Mouse (Mus musculus): ENCODE data around the gene Gm17409.

The Gm17409 gene

DNA sequence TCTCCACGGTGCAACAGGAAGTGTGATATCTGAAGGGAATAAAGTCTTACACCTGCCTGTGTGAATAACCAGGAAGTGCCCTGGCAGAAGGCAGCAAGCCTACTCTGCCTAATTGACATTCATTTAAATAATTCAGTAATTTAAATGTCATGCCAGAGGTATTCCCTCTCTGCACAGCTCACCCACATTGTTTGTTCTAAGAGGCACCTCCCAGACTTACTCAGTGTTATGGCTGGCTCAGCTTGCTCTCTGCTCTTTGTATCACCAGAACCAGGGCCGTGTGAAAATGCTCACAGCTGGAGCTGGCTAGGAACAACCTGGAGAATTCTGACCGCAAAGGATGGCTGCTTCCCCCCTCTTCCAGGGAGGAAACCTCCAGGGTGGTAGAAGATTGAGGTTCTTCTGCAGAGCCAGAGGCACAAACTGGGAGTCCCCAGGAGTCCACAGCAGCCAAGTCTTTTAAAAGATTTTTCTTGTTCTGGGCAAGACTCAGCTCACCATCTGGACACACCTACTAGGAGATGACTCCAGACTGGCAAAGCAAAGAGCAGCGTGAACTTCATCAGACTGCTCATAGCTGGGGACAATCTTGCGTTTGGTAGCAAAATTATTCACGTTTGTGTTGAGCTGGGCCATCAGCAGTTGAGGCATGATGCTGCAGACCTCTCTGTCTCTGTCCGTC, 14.5 kb downstream of the Gm17409 start:
- DNase-seq (ENCODE audit: inconsistent age in 2 of 2, low spot score in 1 of 2), result peak; percentile 19 to 49

DNA sequence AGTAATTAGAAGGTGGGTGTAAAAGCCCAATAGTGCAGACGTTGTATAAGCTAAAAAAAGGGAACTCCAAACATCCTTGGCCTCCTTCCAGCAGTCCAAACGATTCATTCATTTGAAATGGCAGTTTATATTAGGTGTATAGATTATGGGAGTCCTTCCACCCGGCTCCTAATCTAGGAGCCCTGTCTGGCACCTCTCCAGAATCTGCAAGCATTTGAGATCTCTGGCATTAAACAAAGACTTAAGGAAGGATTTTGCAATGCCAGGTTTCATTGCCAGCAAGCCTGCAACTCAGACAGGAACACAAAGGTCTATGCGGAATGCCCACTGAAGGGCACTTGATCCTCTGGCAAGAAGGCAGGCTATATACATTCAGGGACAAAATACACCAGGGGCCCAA, 15.2 kb downstream of the Gm17409 start:
- DNase-seq (ENCODE audit: inconsistent age in 2 of 2, low spot score in 1 of 2), result peak; percentile 55 to 79

DNA sequence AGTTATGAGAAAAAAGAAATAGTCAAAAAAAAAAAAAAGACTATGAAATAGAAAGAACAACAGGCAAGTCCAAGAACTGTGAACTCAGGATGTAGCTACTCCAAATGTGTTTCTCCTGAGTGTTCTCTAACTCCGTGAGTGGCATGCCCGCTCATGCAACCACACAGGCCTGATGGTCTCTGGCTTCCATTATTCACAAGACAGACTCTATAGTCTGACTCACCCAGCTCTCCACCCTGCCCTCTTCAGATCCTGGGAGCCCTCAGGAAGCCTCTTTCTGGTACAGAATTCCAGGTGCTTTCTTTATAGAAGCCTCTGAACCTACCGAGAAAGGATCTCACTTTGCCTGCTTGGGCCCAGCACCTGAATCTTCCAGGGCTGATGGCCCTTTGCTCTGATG, 15.8 kb downstream of the Gm17409 start:
- peak; percentile 16 to 52 for DNase-seq (ENCODE audit: inconsistent age in 2 of 2, low spot score in 1 of 2)

DNA sequence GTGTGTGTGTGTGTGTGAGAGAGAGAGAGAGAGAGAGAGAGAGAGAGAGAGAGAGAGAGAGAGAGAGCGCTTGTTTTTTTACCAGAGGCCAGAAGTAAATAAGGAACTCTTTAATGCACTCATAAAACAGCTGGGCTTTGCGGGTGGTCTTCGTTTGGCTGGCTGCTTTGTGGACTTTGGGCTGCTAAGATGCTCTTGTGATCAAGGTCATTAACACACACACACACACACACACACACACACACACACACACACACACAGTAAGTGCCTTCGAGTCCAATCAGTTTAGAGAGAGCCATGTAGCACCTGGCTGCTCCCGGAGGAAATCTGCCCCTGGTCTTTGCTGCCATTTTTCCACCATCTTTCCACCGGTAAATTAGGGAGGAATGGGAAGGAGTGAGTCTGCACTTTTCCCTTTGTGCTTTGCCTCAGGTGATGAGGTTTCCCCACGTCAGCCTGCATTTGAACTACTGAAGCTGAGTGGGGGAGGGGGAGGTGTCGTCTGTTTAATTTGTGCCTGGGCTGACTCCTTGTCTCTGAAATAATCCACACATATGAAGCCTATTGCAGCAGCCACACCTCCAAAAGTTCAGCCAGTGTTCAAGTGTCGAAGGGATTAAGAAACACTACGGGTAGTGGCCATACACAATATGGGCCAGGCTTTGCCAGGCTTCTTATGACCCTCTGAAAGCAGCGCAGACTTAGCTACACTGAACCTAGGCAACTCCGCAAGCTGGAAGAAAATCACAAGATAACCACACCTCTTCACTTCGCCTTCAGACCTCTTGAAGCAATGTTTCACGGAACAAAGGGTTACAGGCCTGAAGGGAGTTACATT, 16.7 kb downstream of the Gm17409 start:
- peak; percentile 18 to 49 for DNase-seq (ENCODE audit: inconsistent age in 2 of 2, low spot score in 1 of 2)

DNA sequence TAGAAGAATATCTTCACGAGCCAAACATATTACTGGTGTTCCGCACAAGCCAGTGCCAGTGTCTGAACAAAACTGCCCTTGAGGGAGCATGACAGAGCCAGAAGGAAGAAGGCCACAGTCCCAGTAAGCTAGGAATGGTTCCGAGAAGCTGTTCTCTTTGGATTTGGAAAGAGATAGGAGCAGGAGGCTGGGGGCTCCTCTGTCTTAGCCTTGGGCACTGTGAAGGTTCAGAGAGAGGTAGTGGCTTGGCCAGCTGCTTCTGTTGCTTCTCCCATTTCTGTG, 17.3 kb downstream of the Gm17409 start:
- peak; percentile 39 to 80 for DNase-seq (ENCODE audit: inconsistent age in 2 of 2, low spot score in 1 of 2)

DNA sequence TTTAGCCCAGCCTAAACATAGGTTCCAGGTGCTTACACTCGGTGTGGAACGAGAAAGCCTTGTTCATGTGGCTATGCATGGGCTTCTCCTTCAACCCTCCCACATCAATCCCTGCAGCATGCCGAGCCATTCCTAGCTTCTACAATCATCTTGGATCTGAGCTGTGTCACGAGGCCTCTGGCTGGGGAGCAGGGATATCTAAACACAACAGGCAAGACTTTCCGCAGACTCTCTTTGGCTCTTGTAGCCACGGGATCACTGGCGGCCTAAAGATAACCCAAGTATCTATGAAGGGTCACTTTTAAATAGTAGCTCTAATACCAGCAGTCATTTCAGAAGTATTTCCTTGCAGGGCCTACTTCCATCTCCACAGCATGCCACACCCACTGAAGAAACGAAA, 18.5 kb downstream of the Gm17409 start:
- DNase-seq (ENCODE audit: inconsistent age in 2 of 2, low spot score in 1 of 2), result no peak

DNA sequence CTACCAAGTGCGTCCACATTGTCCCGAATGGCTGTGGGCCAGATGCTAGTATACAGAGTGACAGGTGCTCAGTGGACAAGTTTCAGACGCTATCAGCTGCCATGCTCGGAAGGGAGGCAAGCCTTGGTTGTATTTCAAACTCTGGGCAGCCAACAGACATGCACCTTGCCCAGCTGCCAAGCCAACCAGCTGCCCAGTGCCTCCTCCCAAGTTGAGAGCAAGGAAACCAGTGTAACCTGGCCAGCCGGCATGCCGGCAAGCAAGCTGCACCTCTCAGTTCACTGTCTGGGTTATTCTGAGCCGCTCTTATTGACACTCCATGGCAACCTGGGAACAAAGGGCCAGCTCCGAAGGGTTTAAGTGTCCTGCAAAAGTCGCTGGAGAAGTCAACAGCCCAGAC, 19.4 kb downstream of the Gm17409 start:
- DNase-seq (ENCODE audit: inconsistent age in 2 of 2, low spot score in 1 of 2), result no peak

DNA sequence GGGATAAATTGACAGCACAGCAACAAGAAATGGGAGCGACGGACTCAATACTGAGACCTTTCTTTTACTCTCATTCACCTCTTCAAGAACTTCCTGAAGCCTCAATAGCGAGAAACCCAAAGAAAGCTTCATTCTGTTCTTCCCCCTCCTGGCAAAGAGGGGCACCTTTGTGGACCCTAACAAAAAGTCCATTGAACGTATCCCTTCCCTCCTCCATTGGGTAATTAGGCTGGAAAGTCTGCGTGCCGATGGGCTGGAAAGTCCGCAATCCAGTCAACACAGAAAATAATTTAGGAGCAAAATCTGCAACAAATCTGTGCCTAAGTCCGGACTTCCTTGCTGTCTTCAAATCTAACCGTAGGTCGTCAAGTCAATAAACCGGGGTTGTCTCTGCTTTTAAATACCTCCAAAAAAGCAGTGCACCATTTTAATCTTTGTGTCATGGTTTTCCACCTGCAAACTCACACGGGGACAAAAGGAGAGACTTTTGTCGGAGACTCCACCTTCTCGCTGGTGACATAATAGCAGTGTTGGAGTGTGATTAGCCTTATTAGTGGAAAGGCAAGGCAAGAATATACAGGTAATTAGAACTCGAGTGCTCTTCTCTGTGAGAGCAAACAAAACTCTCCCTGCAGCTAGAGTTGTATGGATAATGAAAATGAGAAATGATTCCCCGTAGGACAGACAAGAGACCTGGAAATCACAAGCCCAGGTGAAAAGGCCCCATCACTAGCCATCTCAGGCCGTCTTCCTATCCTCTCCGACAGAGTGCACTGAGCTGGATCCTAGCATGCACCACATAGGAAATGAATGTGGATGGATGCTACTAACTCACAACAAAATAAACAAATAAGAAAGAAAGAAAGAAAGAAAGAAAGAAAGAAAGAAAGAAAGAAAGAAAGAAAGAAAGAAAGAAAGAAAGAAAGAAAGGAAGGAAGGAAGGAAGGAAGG, 24.0 kb downstream of the Gm17409 start:
- DNase-seq (ENCODE audit: inconsistent age in 2 of 2, low spot score in 1 of 2), result no peak

DNA sequence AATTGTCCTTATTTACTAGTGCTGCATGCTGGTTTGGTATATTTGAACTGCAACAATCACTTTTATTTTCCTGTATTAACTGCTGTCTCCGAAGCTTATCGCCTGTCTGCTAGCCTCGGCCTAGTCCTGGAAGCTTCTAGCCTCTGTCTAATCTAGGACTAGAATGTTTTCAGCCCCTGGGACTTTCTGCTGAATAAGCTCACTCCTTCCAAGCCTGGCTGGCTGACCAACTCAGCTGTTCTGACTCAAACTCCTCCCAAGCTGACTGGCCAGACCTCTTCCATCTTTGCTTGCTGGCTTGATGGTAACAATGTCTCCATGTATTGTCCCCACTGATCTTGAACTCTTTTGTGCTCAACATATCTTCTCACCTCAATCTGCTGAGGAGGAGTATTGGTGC, 25.4 kb downstream of the Gm17409 start:
- DNase-seq (ENCODE audit: inconsistent age in 2 of 2, low spot score in 1 of 2), result no peak

DNA sequence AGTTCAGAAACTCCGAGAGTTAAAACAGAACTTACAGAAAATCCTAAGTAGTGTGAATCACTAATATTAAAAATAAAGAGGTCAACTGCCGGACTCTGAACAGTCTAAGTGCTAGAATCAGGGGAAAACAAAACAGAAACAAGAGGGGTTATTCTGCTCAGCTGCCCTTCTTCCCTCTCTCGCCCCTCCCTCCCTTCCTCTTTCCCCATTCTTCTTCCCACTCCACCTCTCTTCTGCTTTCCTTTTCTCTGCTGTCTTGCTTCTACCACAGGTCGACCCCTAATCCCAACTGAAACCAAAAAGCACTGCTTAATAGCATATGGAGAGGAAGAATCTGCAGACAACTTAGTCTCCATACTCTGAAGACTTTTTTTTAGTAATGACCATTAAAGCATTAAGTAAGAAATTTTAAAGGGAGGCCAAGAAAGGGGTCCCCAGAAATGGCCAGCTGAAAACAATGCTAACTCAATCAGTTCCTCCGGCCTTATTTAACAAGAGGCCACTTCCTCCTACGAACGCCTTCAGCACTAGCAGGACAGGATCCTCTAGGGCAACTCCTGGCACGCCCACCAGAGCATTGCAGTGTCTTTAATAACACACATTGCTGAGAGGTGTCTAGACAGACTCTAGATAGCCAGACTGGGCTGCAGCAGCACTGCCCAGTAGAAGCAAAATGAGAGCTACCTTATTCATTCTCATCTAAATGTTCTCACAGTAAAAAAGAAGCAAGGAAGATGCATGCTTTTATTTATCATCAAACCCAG, 26.9 kb downstream of the Gm17409 start:
- no peak for DNase-seq (ENCODE audit: inconsistent age in 2 of 2, low spot score in 1 of 2)

DNA sequence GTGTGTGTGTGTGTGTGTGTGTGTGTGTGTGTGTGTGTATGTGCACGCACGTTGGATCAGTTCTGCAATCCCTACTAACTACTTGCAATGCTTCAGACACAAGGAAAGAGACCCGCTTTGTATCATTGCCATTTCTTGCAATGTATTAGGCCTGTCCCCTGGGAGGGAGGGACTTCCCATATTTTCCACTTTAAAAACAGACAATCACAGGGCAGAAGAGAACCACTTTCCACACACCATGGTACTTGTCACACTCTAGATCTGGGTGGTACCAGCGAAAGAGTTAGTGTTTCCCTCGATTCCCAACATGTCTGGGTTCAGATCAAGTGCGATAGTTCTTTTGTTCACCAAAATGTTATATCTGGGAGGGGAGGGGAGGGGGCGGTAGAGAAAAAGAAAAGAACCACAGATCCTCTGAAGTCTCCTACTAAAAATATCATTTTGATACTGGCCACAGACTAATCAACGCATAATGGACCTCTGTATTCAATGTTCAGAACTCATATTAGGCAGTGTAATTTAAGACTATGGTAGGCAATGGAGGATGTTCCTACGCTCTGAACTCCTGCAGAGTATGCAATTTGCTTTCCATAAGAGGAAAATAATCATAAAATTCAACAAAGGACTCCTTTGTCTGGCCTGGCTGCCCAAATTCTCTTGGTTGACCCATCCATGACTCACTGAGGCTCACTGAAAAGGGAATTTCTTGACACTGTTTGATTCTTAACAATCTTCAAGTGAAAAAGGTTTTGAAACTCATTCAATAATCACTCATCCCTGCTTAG, 35.6 kb downstream of the Gm17409 start:
- no peak for DNase-seq (ENCODE audit: inconsistent age in 2 of 2, low spot score in 1 of 2)

DNA sequence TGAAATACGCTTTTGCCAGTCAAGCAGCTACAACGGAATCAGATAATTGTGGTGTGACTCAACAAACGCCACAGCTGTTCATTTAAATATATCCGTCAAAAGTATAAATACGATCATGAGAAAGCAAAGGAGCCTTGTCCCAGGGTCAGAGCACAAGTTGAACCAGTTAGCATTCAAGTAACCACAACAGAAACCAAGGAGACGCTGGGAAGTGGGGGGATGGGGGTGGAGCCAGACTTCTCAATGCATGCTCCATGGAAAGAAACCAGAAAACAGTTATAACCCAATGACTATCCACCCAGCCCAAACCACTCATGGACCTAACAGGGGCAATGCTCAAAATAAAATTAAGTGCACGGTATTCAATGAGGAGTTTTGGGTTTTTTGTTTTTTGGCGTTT, 40.3 kb downstream of the Gm17409 start:
- no peak for DNase-seq (ENCODE audit: inconsistent age in 2 of 2, low spot score in 1 of 2)

DNA sequence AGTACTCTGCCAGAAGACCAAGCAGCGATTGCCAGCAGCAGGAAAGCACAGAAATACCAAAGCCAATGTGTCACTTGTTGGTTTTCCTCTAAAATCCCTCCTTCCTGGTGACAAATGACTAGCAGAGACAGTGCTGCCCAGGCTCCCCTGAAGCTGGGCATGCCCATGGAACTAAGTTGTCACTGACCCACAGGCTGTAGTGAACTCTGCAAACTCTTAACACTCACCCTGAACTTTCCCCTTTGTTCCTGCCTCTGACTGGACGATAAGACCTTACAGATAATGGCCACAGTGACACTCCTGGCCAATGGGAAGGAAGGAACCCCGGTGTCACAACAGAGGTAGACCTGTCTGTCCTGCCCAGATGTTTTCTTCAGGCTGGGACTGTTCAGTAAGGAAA, 43.3 kb downstream of the Gm17409 start:
- peak; percentile 44 to 66 for DNase-seq (ENCODE audit: inconsistent age in 2 of 2, low spot score in 1 of 2)

DNA sequence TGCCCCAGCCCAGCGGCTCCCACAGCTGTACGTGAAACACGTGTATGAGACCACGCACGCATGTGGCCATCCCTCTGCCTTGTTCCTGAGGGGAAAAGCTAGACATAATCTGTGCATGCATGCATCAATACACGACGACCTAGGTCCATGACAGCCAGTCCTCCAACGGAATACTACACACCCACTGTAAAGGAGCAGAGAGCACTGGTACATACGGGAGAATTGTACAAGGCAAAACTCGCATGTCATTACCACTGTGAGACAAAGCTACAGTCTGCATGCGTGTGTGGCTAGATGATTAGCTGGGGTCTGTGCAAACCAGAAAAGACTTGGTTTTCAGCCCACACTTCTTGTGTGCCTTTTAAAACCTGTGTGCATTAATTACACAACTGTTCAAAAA, 44.6 kb downstream of the Gm17409 start:
- no peak for DNase-seq (ENCODE audit: inconsistent age in 2 of 2, low spot score in 1 of 2)

DNA sequence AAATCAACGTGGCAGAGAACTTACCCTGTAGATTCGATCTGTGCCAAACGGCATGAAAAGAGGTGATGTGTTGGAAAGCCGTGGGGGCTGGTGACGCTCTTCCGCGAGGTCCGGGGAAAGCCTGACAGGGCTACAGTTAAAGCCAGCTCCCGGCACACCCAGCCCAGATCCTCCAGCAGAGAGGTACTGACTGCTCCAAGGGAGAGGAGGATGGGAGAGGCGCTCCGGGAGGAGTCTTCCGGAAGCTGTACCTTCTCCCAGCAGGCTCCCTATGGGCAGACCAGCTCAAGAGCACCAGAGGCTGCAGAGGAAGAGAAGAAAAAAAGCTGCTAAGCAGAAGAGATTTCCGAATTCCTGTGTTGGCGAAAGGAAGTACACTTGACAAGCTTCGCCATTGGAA, 46.1 kb downstream of the Gm17409 start:
- DNase-seq (ENCODE audit: inconsistent age in 2 of 2, low spot score in 1 of 2), result no peak

DNA sequence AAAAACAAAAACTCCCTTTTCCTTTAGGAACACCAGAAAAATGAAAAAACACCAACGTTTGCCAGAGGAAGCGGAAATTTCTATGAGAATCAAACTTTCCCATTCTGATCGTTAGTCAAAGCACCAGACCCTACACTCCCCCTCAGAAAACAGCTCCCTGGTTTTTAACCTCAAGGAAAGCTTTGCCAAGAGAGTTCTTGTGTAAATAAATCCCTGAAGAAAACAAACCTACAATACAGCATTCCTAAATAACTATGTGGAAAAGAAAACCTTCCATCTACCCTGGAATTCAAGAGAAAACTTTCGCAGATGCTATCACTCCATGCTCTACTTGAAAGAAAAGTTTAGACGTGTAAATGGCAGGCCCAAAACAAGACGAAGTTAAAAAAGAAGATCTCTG, 47.0 kb downstream of the Gm17409 start:
- no peak for DNase-seq (ENCODE audit: inconsistent age in 2 of 2, low spot score in 1 of 2)

DNA sequence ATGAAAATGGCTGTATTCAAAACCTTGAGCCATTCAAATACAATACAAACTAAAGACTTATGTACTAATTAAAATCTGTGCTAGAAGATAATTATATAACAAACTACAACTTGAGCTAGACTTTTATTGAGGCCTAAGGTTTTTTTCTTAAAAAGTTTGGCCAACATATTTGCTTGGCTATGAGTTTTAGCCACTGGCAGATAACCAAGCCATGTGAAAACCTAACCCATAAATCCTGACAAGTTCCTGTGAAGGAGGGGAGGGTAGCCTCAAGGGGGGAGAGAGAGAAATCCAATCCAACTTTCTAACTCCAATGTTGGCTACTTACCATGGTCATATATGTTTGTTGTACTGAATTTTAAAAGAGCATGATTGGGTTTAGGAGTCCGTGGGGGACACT, 48.6 kb downstream of the Gm17409 start:
- peak in 1 of 2 experiments; percentile 69 for DNase-seq (ENCODE audit: inconsistent age in 2 of 2, low spot score in 1 of 2)

Data from adrenal gland, adult (tissue).